ENCODE assay signal across 10 mouse cellular contexts in the genomic region with DNA sequence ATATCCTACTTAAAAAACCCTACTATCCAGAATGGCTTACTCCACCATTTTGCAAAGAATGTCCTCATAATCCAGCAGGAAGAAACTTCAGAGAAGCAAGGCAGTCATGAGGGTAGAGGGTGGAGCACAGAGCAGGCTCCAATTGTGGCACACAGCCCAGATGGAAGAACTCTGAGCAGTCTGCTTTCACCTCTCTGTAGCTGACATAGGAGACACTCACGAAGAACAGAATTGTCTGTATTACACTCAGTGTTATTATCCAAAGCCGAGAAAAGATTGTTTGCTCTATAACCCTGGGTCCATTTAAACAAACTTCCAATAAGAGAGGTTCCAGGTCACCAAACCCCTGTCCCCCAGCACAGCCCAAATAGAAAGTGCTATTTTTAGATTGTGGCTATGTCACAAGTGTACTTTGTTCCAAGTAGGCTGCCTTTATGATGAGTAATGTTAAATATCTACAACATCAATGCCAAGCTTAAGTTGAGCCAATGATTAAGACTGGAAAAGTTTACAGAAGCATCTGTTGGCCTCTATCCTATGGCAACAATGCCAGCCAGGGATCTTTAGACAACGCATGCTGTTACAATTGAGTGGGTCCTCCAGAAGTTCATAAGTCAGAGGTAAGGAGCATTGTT. TPM values are rescaled to one million over a fixed set of nuclear protein-coding genes. Genes with fewer than 3 reads are reported as not detected.
DNase-seq lines count a peak whose midpoint lies in the region; ATAC-seq and TF ChIP-seq lines count a peak whose summit lies in the region.
"Had no signal": no experiment of that assay in that cellular context is flagged by ENCODE, and none has a peak within 500 bp of the region (broad histone marks: within the 10 kb centered on the region; RNA-seq: fewer than 3 reads in every experiment).

No protein-coding gene starts in this region.

- H3K27ac ChIP-seq in kidney, embryonic 14.5 days (ENCODE audit: low read depth, low read length) = no peak overlapping the region
- no peak overlapping the region for H3K27ac ChIP-seq in hindbrain, embryonic 13.5 days
- H3K27ac ChIP-seq in forebrain, embryonic 13.5 days = no peak overlapping the region

- H3K4me3 ChIP-seq in kidney, embryonic 14.5 days (ENCODE audit: low read length) = no peak overlapping the region
- no peak overlapping the region for H3K4me3 ChIP-seq in hindbrain, embryonic 13.5 days
- no peak overlapping the region for H3K4me3 ChIP-seq in forebrain, embryonic 13.5 days
- H3K4me3 ChIP-seq: megakaryocyte, embryonic 14.5 days had no signal

- WGBS in kidney, embryonic 14.5 days = 87% methylated on average over 3 of the region's 3 CpGs
- 85% methylated on average over 3 of the region's 3 CpGs for WGBS in hindbrain, embryonic 13.5 days
- WGBS in forebrain, embryonic 13.5 days = 90% methylated on average over 3 of the region's 3 CpGs

- peak; percentile 49 for DNase-seq in kidney, adult 11 months
- peak; percentile 8 for DNase-seq in brain, embryonic 14.5 days (ENCODE audit: low read depth)
- DNase-seq in heart, postnatal 4 days = peak; percentile 55
- DNase-seq in lung, postnatal 36 days = peak; percentile 63
- DNase-seq in left cerebral cortex, postnatal 14 days (ENCODE audit: low spot score in 2 of 2) = no peak

- intact Hi-C loops in left cerebral cortex, postnatal 14 days (cut with DNase I) = no loop called here

- no peaks in the 10 kb centered on the region for H3K4me1 ChIP-seq in kidney, embryonic 14.5 days (ENCODE audit: control insufficient read depth, insufficient read depth, low read length)
- H3K4me1 ChIP-seq in hindbrain, embryonic 13.5 days (replicated peaks) = 0 out of 2 replicates have a peak, but pooled peaks cover 2% of the 10 kb centered on the region
- H3K4me1 ChIP-seq in forebrain, embryonic 13.5 days = no peaks in the 10 kb centered on the region
- H3K4me1 ChIP-seq: megakaryocyte, embryonic 14.5 days had no signal

- no peak overlapping the region for H3K4me2 ChIP-seq in kidney, embryonic 14.5 days (replicated peaks; ENCODE audit: low read depth, low read length)
- H3K4me2 ChIP-seq in hindbrain, embryonic 13.5 days = no peak overlapping the region
- no peak overlapping the region for H3K4me2 ChIP-seq in forebrain, embryonic 13.5 days

- H3K9ac ChIP-seq in kidney, embryonic 14.5 days (ENCODE audit: low read depth, low read length) = no peak overlapping the region
- H3K9ac ChIP-seq in hindbrain, embryonic 13.5 days = no peak overlapping the region
- no peak overlapping the region for H3K9ac ChIP-seq in forebrain, embryonic 13.5 days

- H3K27me3 ChIP-seq in kidney, embryonic 14.5 days (ENCODE audit: control insufficient read depth, insufficient read depth, low read length) = no peaks in the 10 kb centered on the region
- no peaks in the 10 kb centered on the region for H3K27me3 ChIP-seq in hindbrain, embryonic 13.5 days
- no peaks in the 10 kb centered on the region for H3K27me3 ChIP-seq in forebrain, embryonic 13.5 days
- H3K27me3 ChIP-seq: megakaryocyte, embryonic 14.5 days had no signal

- no peaks in the 10 kb centered on the region for H3K9me3 ChIP-seq in kidney, embryonic 14.5 days (ENCODE audit: control insufficient read depth, low read length)
- H3K9me3 ChIP-seq in hindbrain, embryonic 13.5 days = 0 out of 2 replicates have a peak, but pooled peaks cover 3% of the 10 kb centered on the region
- H3K9me3 ChIP-seq in forebrain, embryonic 13.5 days (replicated peaks) = no peaks in the 10 kb centered on the region

- ATAC-seq in kidney, embryonic 14.5 days (ENCODE audit: low FRiP score, low TSS enrichment) = no peak
- no peak for ATAC-seq in hindbrain, embryonic 13.5 days (ENCODE audit: low FRiP score)
- no peak for ATAC-seq in forebrain, embryonic 13.5 days

- no peak for TF ChIP-seq CTCF in brain, embryonic 14.5 days (IDR thresholded peaks at IDR 0.05; ENCODE audit: borderline replicate concordance, extremely low read depth, insufficient read depth, insufficient read length)

- no peaks in the 10 kb centered on the region for H3K36me3 ChIP-seq in kidney, embryonic 14.5 days (ENCODE audit: control insufficient read depth, insufficient read depth, low read length)
- no peaks in the 10 kb centered on the region for H3K36me3 ChIP-seq in hindbrain, embryonic 13.5 days
- H3K36me3 ChIP-seq in forebrain, embryonic 13.5 days (ENCODE audit: poor library complexity, severe bottlenecking) = no peaks in the 10 kb centered on the region; the same call in 1 of the 2 replicates
- H3K36me3 ChIP-seq: G1E had no signal

- TF ChIP-seq POLR2A in brain, embryonic 14.5 days (IDR thresholded peaks at IDR 0.05; ENCODE audit: borderline replicate concordance, extremely low read depth, insufficient read depth, insufficient read length, poor library complexity, severe bottlenecking) = no peak

RNA-seq across cellular contexts. Expression of a gene that starts 10.5 kb away (rescaled TPM):
- 8.1 and 10.4 TPM in 2 replicates for polyA plus RNA-seq in kidney, embryonic 14.5 days (2014; fragmentation: Nextera tagmentation; extraction: Ambion mirVana)
- 31.5 and 43.1 TPM in 2 replicates for polyA plus RNA-seq in brain, embryonic 14.5 days (2012; rRNA removed)
- 10 to 100 TPM; 28.8 to 30.2 TPM for total RNA-seq in heart, postnatal 4 days (2021)
- 100 to 1,000 TPM; 157 to 166 TPM for total RNA-seq in left cerebral cortex, postnatal 14 days (2021)
- polyA plus RNA-seq in hindbrain, embryonic 13.5 days (2015; fragmentation: Nextera tagmentation; extraction: Ambion mirVana) = 12.7 and 13.2 TPM in 2 replicates
- polyA plus RNA-seq in forebrain, embryonic 13.5 days (2015; fragmentation: Nextera tagmentation; extraction: Ambion mirVana) = 10.5 and 13.0 TPM in 2 replicates
- polyA plus RNA-seq: G1E had no signal

Comparison
In these comparisons a context has a peak if more than half of its experiments do, and no peak if none do; other contexts are left out.
1. DNase-seq: peak in kidney, adult 11 months (single experiment), brain, embryonic 14.5 days (single experiment), heart, postnatal 4 days (single experiment) and lung, postnatal 36 days (single experiment); none in left cerebral cortex, postnatal 14 days (0 of 2).